Mouse (Mus musculus) liver, adult (tissue): ENCODE data around the gene Nebl.

ENCODE experiments used
- GATA4 ChIP-seq: IDR thresholded peaks from 2 replicates; pipeline ENCODE4 v1.6.1; 2014; ENCODE audit warnings: mild to moderate bottlenecking, low read length; ENCODE audit not compliant: insufficient replicate concordance

The Nebl gene

GRCm38 (mm10) chr2:17671566-17671965, 59.7 kb downstream of the Nebl start:
- TF ChIP-seq GATA4 = no peak

GRCm38 (mm10) chr2:17669953-17670352, 61.3 kb downstream of the Nebl start:
- no peak for TF ChIP-seq GATA4

- TF ChIP-seq GATA4 = no peak
These were observed 62.3 kb downstream of the Nebl start for GRCm38 (mm10) chr2:17669000-17669399.

GRCm38 (mm10) chr2:17658176-17658575, 73.1 kb downstream of the Nebl start:
- TF ChIP-seq GATA4 = no peak

- TF ChIP-seq GATA4 = no peak
These were observed 81.0 kb downstream of the Nebl start for GRCm38 (mm10) chr2:17650147-17650834.

GRCm38 (mm10) chr2:17649728-17650127, 81.5 kb downstream of the Nebl start:
- no peak for TF ChIP-seq GATA4

- no peak for TF ChIP-seq GATA4
These were observed 86.7 kb downstream of the Nebl start for GRCm38 (mm10) chr2:17644282-17645262.

GRCm38 (mm10) chr2:17643869-17644268, 87.4 kb downstream of the Nebl start:
- TF ChIP-seq GATA4 = no peak

- TF ChIP-seq GATA4 = no peak
These were observed 88.5 kb downstream of the Nebl start for GRCm38 (mm10) chr2:17642770-17643169.

- no peak for TF ChIP-seq GATA4
These were observed 90.4 kb downstream of the Nebl start for GRCm38 (mm10) chr2:17640861-17641260.

GRCm38 (mm10) chr2:17638631-17639030, 92.6 kb downstream of the Nebl start:
- TF ChIP-seq GATA4 = no peak

- TF ChIP-seq GATA4 = no peak
These were observed 107.3 kb downstream of the Nebl start for GRCm38 (mm10) chr2:17623931-17624330.

GRCm38 (mm10) chr2:17610259-17610658, 121.0 kb downstream of the Nebl start:
- no peak for TF ChIP-seq GATA4

- TF ChIP-seq GATA4 = no peak
These were observed 127.7 kb downstream of the Nebl start for GRCm38 (mm10) chr2:17603573-17603972.

GRCm38 (mm10) chr2:17600652-17601051, 130.6 kb downstream of the Nebl start:
- TF ChIP-seq GATA4 = no peak

GRCm38 (mm10) chr2:17599860-17600259, 131.4 kb downstream of the Nebl start:
- TF ChIP-seq GATA4 = no peak
